Mouse (Mus musculus) testis, postnatal 14 days (tissue): Measurements from ENCODE around the gene BC003965.
"Not testable (repeated sequence)": the region's sequence is repeated elsewhere in the genome, so short reads cannot be mapped to it uniquely, and the experiment has no call there.

ENCODE experiments used
- DNase-seq: peaks from one replicate; pipeline ENCODE4 v3.0.0; 2021; ENCODE audit warnings: low spot score

The BC003965 gene

DNA sequence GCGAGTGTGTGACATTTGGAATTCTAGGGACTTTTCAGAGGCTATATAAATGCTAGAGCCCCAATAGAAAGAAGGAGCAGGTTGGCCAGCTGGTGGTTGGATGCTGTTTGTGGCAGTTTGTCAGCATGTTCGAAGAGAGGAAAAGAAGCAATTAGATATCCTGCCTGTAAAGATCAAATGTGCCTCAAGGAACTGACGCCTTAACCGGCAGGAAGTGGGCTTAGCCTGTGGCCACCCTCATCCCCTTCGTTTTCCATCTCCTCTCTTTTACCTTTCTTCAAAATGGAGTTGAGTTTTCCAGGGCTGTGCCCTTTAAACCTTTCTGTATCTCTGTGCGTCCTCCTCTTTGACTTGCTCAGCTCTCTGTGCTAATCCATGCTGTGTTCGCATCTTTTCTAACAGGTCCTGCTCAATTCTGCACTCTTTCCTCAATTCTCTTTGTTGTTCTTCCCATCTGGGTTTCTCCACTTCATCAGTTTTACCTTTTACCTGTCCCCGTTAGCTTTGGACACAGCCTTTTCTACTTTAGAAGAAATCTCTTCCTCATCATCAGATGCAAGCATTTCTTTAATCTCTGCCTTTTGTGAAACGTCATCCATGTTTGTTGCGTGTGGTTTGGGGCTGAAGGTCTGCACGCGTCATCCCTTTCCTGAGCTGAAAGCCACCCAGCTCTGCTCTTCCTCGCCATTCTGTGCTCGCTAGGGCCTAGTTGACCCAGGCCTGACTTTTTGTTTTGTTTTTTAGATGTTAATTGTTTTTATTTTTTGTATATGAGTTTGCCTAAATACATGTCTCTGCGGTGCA lies 35.3 kb downstream of the BC003965 start:
- no peak for DNase-seq

DNA sequence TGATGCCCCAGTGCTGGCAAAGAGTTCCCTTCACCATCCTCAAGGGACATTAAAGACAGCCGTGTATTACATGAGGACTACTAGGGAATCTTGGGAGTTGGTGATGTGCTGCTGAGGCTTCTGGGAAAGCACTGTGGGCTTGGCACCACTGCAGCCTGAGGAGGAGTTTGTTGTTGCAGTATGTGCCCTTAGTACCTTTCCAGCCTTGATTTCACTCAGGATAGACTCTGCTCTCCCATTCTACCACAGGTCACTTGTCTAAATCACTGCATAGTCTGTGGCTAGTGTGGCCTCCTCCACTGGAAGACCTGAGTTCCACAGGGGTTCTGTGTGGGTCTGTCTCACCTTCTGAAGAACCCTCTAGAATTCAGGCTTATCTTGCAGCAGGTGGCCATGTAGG lies 36.4 kb downstream of the BC003965 start:
- no peak for DNase-seq

DNA sequence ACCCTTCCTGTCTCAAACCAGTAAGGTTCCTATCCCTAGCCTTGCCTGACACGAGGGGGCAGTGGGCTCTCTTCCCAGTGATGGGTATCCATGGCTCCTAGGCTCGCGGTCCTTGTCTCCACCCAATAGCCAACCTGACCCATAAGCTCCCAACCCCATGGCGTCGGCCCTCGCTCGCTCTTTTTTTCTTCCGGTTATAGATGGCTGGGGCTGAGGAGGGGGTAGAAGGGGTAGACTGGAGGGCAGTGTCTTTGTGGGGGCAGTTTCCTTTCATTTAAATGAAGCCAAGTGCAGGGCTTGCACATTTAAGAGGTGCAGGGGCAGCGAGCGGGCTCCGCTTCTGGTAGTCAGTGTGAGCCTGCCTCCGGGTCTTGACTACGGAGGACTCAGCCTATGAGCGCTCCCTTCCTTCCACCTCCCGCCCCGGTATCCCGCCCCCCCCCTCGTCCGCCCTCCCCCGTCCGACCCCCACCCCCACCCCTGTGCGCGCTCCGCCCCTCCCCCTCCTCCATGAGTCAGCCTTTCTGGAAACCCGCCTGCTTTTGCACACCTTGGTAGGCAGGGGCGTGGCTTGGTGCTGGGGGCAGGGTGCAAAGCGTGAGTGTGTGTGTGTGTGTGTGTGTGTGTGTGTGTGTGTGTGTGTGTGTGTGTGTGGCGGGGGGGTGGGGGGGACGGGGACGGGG lies 37.6 kb downstream of the BC003965 start:
- DNase-seq: peak; percentile 66

DNA sequence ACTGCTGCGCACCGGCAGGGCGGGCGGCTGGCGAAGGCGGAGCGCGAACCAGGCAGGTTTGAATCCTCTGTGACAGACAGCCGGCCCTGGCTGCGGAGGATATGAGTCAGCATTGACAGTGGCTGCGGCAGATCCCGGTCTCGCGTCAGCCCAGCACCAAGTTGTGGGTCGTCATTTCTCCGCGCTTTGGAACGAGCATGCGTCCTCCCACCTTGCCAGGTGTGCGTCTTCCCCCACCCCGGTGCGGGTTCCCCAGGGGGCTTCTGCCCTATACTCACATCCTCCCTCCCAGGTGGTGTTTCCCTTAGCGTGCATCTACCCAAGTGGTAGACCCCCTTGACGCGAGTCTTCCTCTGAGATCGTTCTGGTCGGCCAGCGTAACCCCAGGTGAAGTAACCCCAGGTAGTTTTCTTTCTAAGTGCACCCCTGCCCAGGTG lies 38.2 kb downstream of the BC003965 start:
- not testable (repeated sequence) for DNase-seq

DNA sequence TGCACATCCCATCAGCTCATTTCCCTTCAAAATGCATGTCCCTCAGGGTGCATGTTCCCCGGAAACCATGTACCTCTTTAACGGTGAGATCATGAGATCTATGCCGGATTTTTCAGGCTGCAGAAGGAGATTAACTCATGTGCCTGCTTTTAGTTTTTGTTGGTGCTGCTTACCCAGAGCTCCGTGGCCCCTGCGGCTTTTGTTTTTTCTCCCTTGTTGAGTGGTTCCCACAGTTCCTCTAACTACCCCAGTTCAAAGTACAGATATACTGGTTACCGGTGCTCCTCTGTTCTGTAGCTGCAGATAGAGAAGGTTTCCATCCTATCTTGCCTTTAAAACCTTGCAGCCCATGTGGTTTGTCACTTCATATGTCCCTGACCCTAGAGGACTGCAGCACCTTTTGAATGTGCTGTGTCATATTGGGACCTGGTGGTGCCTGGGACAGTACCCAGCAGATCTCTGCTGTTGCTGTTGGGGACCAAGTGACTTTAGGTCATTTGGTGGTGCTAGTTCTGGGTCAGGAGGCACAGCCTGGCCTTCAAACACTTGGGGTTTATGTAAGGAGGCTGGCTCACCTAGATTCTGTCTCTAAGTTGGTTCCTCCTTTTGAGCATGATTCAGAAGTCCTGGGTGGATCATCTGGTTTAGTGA lies 38.7 kb downstream of the BC003965 start:
- no peak for DNase-seq

DNA sequence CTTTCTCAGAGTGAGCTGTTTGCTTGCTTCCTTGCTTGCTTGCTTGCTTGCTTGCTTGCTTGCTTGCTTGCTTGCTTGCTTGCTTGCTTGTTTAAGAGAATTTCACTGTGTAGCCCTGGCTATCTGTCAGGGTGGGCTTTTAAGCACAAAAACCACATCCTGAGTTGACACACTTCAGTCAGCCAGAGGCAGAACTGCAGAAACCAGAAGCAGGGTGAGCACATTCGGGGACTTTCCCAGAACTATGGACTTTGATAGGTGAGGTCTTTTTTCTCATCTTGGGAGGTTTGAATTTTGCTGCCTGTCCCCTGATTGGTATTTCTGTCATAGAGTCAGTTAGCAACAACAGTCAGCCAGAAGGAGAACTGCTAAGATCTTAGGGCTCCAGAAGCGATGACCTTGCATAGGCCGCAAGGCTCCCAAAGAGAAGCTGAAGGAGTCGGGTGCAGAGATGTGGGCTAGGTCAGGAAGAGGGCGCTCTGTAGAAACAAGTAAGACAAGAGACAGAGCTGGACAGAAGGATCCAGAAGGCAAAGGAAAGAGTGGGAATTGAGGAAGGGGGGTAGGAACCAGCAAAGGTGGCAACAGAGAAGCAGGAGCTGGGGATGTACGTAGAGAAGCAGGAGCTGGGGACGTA lies 40.4 kb downstream of the BC003965 start:
- DNase-seq: no peak

DNA sequence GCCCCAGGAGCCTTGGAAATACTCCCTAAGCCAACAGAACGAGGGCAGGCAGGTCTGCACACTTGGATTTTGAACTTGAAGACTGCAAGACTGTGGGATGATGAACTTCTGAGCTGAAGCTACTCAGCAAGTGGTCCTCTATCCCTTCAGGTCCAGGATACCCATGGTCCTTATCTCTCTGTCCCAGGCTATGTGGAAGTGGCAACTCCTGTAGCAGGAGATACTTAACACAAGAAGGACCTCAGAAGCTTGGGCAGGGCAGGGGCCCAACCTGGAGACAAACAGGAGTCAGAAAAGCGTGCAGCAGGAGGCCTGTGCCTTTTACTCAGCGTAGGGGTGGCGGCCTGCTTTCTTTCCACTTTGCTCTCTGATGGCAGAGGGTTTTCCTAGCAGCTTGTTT lies 41.3 kb downstream of the BC003965 start:
- DNase-seq: no peak

DNA sequence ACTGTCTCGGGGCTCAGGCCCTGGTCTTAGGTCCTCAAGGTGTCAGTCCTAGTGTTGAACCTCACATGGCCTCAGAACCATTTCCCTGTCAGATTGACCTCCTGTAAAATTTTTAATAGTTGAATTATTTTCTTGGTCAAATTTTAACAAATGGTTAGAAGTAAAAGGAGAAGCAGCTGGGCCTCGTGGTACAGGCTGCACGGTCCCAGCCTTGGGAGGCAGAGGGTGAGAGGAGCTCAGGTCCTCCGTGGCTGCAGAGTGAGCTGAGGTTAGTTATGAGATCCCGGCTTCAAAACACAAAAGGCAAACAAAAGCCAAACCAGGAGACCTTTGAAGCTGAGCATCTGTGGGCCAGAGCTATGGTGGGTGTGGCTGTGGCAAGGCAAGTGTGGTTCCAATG lies 43.6 kb downstream of the BC003965 start:
- DNase-seq: no peak

DNA sequence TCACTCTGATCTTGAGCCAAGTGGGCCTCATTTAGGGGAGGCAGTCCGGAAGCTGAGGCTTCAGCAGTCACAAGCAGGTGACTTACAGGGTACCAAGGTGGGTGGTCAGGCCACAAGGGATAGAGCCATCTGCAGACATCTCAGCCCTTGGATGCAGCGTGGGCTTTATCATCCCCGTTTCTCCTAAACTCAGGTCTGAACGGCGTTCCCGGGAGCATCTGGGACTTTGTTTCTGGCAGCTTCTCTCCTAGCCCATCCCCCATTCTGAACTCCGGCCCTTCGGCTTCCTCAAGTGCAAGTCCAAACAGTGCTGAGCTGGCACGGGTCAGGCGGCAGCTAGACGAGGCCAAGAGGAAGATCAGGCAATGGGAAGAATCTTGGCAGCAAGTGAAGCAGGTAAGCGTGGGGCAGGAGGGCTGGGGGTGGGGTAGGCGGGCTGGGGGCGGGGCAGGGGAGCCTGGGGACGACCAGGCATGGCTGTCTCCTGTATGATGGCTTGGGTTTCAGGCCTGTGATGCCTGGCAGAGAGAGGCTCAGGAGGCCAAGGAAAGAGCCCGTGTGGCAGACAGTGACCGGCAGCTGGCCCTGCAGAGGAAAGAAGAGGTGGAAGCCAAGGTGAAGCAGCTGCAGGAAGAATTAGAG lies 45.8 kb downstream of the BC003965 start:
- DNase-seq: not testable (repeated sequence)

DNA sequence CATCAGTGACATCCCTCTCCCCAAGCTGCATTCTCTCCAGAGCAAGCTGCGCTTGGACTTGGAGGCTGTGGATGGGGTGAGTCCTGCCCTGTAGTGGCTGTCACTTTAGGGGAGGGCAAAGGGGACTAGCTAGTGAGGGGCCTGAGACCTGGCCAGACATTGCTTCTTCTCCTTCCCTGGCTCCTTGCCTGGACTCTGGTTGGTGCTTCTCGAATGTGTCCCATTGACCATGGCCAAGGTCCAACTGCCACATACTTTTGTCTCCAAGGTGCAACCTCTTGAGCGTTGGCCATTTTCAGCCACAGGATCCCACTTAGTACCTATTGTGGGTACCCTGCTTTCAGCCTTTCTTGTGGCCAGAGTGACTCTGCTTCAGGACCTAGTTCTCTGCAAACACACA lies 46.3 kb downstream of the BC003965 start:
- DNase-seq: no peak

DNA sequence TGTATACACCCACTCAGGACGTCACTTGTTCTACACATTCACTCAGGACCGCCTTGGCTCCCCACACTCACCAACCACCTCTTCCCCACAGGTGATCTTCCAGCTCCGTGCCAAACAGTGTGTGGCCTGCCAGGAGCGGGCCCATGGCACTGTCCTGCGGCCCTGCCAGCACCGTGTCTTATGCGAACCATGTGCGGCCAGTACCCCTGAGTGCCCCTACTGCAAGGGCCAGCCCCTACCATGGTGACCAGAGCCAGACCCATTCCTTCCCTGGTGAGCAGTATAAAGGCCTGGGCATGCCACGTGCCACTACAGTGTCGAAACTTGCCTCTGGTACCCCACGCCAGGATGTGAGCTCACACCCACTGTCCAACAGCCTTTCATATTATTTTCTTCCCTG lies 47.3 kb downstream of the BC003965 start:
- DNase-seq: not testable (repeated sequence)

DNA sequence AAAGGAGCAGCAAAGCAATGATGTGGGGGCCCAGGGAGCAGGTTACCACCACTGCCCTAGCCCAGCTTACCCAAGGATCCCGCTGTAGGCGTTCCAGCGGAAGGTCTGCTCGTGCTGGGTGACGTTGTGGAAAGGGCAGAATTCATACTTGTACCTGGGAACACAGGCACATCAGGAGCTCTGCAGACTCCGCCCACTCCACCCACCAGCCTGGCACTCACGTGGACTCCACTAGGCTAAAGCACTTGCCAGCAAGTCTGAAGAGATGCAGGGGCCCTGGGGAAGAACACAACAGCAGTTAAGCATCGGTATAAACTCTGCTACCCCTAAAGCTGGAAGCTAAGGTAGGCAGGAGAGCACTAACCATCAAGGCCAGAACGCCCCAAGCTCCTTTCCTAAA lies 51.3 kb downstream of the BC003965 start:
- no peak for DNase-seq
